10 mouse cellular contexts compared by ENCODE assay signal in the genomic region with DNA sequence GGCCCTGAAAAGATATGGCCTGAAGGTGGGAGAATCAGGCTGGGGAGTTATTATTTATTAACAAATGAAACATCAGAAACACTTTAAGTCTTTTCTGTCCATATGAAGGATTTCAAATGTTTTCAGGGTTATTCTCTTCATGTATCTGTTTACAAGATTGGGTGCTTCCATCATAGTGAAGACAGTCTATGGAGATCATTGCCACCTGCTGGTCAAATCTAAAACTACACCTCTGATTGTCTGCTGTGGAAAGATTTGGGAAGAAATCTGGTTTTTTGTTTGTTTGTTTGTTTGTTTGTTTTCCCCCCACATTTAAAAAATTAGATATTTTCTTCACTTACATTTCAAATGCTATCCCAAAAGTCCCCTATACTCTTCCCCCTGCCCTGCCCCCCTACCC. TPM values are rescaled to one million over a fixed set of nuclear protein-coding genes. Genes with fewer than 3 reads are reported as not detected.
DNase-seq lines count a peak whose midpoint lies in the region; ATAC-seq and TF ChIP-seq lines count a peak whose summit lies in the region.
"Had no signal": no experiment of that assay in that cellular context is flagged by ENCODE, and none has a peak within 500 bp of the region (broad histone marks: within the 10 kb centered on the region; RNA-seq: fewer than 3 reads in every experiment).

No protein-coding gene starts in this region.

- dilution Hi-C loops in CH12.LX (cut with MboI; ENCODE audit: extremely low pct_ligation_motif_present, extremely low pct_unique_long_range_greater_than_20kb, low sequenced_read_pairs) = no loop called here

- no peaks in the 10 kb centered on the region for H3K36me3 ChIP-seq in hindbrain, postnatal 0 days (ENCODE audit: insufficient read depth, low read length)
- H3K36me3 ChIP-seq in hindbrain, embryonic 13.5 days = no peaks in the 10 kb centered on the region
- no peaks in the 10 kb centered on the region for H3K36me3 ChIP-seq in CH12.LX (replicated peaks in 1 of 2; ENCODE audit: control insufficient read depth in 1 of 2, insufficient read depth in 1 of 2, low read length in 1 of 2)
- H3K36me3 ChIP-seq: embryonic facial prominence, embryonic 12.5 days; neural tube, embryonic 13.5 days had no signal

- in situ Hi-C loops in CH12.LX (cut with MboI; ENCODE audit: low pct_ligation_motif_present, low pct_unique_long_range_greater_than_20kb, low sequenced_read_pairs) = loop anchor here (10.0 kb wide), 1 partner anchor 200 kb away; no protein-coding TSS in a partner anchor

- no peak for TF ChIP-seq POLR2A in CH12.LX (IDR thresholded peaks at IDR 0.05; ENCODE audit: low read depth, low read length)

- no peaks in the 10 kb centered on the region for H3K27me3 ChIP-seq in hindbrain, postnatal 0 days (ENCODE audit: insufficient read depth, low read length)
- H3K27me3 ChIP-seq in hindbrain, embryonic 13.5 days = no peaks in the 10 kb centered on the region
- no peaks in the 10 kb centered on the region for H3K27me3 ChIP-seq in CH12.LX (replicated peaks)
- H3K27me3 ChIP-seq: embryonic facial prominence, embryonic 12.5 days had no signal

- H3K27ac ChIP-seq in hindbrain, postnatal 0 days = no peak overlapping the region
- no peak overlapping the region for H3K27ac ChIP-seq in hindbrain, embryonic 13.5 days
- no peak overlapping the region for H3K27ac ChIP-seq in CH12.LX (ENCODE audit: insufficient read depth, low read depth)
- H3K27ac ChIP-seq: embryonic facial prominence, embryonic 12.5 days; neural tube, embryonic 13.5 days had no signal

- H3K4me1 ChIP-seq in hindbrain, postnatal 0 days (ENCODE audit: insufficient read depth, low read length) = no peaks in the 10 kb centered on the region
- H3K4me1 ChIP-seq in hindbrain, embryonic 13.5 days (replicated peaks) = 0 out of 2 replicates have a peak, but pooled peaks cover 3% of the 10 kb centered on the region
- no peaks in the 10 kb centered on the region for H3K4me1 ChIP-seq in CH12.LX (ENCODE audit: control insufficient read depth in 1 of 2, insufficient read depth in 2 of 2)
- H3K4me1 ChIP-seq: embryonic facial prominence, embryonic 12.5 days; neural tube, embryonic 13.5 days had no signal

- intact Hi-C loops in left cerebral cortex, postnatal 14 days (cut with DNase I) = loop anchor here (10.0 kb wide), 1 partner anchor 310 kb away; no protein-coding TSS in a partner anchor

- no peak for TF ChIP-seq EP300 in CH12.LX (IDR thresholded peaks at IDR 0.05; ENCODE audit: low read length)

- H3K4me2 ChIP-seq in hindbrain, postnatal 0 days (ENCODE audit: low read depth, low read length) = no peak overlapping the region
- no peak overlapping the region for H3K4me2 ChIP-seq in hindbrain, embryonic 13.5 days
- no peak overlapping the region for H3K4me2 ChIP-seq in CH12.LX (ENCODE audit: insufficient read depth, low read depth, poor library complexity, severe bottlenecking)
- H3K4me2 ChIP-seq: embryonic facial prominence, embryonic 12.5 days; neural tube, embryonic 13.5 days had no signal

- H3K9me3 ChIP-seq in hindbrain, postnatal 0 days (ENCODE audit: low read length) = no peaks in the 10 kb centered on the region
- no peaks in the 10 kb centered on the region for H3K9me3 ChIP-seq in hindbrain, embryonic 13.5 days
- no peaks in the 10 kb centered on the region for H3K9me3 ChIP-seq in CH12.LX (replicated peaks; ENCODE audit: low read length)
- H3K9me3 ChIP-seq: embryonic facial prominence, embryonic 12.5 days; neural tube, embryonic 13.5 days had no signal

- ATAC-seq in hindbrain, postnatal 0 days = no peak
- ATAC-seq in hindbrain, embryonic 13.5 days (ENCODE audit: low FRiP score) = no peak

- no peaks in the 10 kb centered on the region for H3K79me2 ChIP-seq in CH12.LX (replicated peaks; ENCODE audit: control insufficient read depth, extremely low read depth, insufficient read depth, poor library complexity, severe bottlenecking)

- H3K4me3 ChIP-seq in hindbrain, postnatal 0 days (ENCODE audit: low read length) = no peak overlapping the region
- H3K4me3 ChIP-seq in hindbrain, embryonic 13.5 days = no peak overlapping the region
- H3K4me3 ChIP-seq in CH12.LX (replicated peaks in 1 of 3; ENCODE audit: low read depth in 2 of 3, low read length in 2 of 3, poor library complexity in 1 of 3) = no peak overlapping the region
- H3K4me3 ChIP-seq: embryonic facial prominence, embryonic 12.5 days; neural tube, embryonic 13.5 days had no signal

- peak; percentile 67 for TF ChIP-seq CTCF in hindbrain, postnatal 0 days (IDR thresholded peaks at IDR 0.05; ENCODE audit: low read depth)
- TF ChIP-seq CTCF in CH12.LX (conservative IDR thresholded peaks at IDR 0.05 in 1 of 2, IDR thresholded peaks at IDR 0.05 in 1 of 2; ENCODE audit: low read depth in 2 of 2, low read length in 2 of 2) = peak; percentile 23 to 54; a peak in 3 of 4 replicates

- peak; percentile 44 for TF ChIP-seq RAD21 in CH12.LX (IDR thresholded peaks at IDR 0.05; ENCODE audit: low read depth, low read length)

- DNase-seq in hindbrain, postnatal 0 days (ENCODE audit: low spot score) = peak; percentile 74
- peak; percentile 44 for DNase-seq in 416B (ENCODE audit: low read depth)
- peak; percentile 22 for DNase-seq in CH12.LX (ENCODE audit: extremely low read depth)
- DNase-seq in embryo, embryonic 10 days (ENCODE audit: low spot score) = peak; percentile 48
- peak; percentile 36 to 65 for DNase-seq in left cerebral cortex, postnatal 14 days (ENCODE audit: low spot score in 2 of 2)
- DNase-seq in right cerebral cortex, postnatal 4 days = peak; percentile 33
- no peak for DNase-seq in urinary bladder, postnatal 4 days (ENCODE audit: low spot score in 2 of 2)

- no peak overlapping the region for H3K9ac ChIP-seq in hindbrain, postnatal 0 days (replicated peaks; ENCODE audit: low read length)
- H3K9ac ChIP-seq in hindbrain, embryonic 13.5 days = no peak overlapping the region
- no peak overlapping the region for H3K9ac ChIP-seq in CH12.LX (ENCODE audit: insufficient read depth, low read depth)
- H3K9ac ChIP-seq: embryonic facial prominence, embryonic 12.5 days; neural tube, embryonic 13.5 days had no signal

TF ChIP-seq in CH12.LX, 34 proteins besides CTCF, POLR2A, EP300 and RAD21:
- TF ChIP-seq TBP (conservative IDR thresholded peaks at IDR 0.05; ENCODE audit: low read depth, low read length) (no peak), KAT2A (IDR thresholded peaks at IDR 0.05; ENCODE audit: insufficient replicate concordance, low read length) (no peak), MAFK (IDR thresholded peaks at IDR 0.05; ENCODE audit: insufficient replicate concordance, low read length) (no peak), SMC3 (IDR thresholded peaks at IDR 0.05; ENCODE audit: low read depth, low read length) (peak; percentile 48), POLR2AphosphoS2 (IDR thresholded peaks at IDR 0.05; ENCODE audit: low read depth, low read length) (no peak), ZKSCAN1 (IDR thresholded peaks at IDR 0.05; ENCODE audit: borderline replicate concordance, low read depth, low read length) (no peak), ZNF384 (IDR thresholded peaks at IDR 0.05; ENCODE audit: low read depth, low read length) (no peak), MAX (IDR thresholded peaks at IDR 0.05; ENCODE audit: low read length) (no peak), CHD2 (IDR thresholded peaks at IDR 0.05; ENCODE audit: low read length) (no peak)

RNA-seq across cellular contexts. Expression of gene Nxf2, which starts 39.5 kb away (rescaled TPM):
- 0.42 TPM in 1 of 2 replicates, not detected in the other for total RNA-seq in hindbrain, postnatal 0 days (2014; rRNA removed)
- 0.34 and 0.39 TPM in 2 replicates for polyA plus RNA-seq in hindbrain, postnatal 0 days (2015; fragmentation: Nextera tagmentation; extraction: Ambion mirVana)
- polyA plus RNA-seq in hindbrain, embryonic 13.5 days (2015; fragmentation: Nextera tagmentation; extraction: Ambion mirVana) = 0.22 and 0.38 TPM in 2 replicates
- total RNA-seq in CH12.LX (2012; rRNA removed) = not detected in 2 replicates
- total RNA-seq in CH12.LX (2014; rRNA removed) = not detected in 2 replicates
- not detected in 2 replicates for polyA plus RNA-seq in CH12.LX (2012; ENCODE audit: insufficient read length, low read depth)
- total RNA-seq in left cerebral cortex, postnatal 14 days (2021) = not detected

Comparison
In these comparisons a context has a peak if more than half of its experiments do, and no peak if none do; other contexts are left out.
1. DNase-seq: peak in hindbrain, postnatal 0 days (single experiment), 416B (single experiment), CH12.LX (single experiment), embryo, embryonic 10 days (single experiment), left cerebral cortex, postnatal 14 days (2 of 2) and right cerebral cortex, postnatal 4 days (single experiment); none in urinary bladder, postnatal 4 days (0 of 2).